Mouse (Mus musculus) retina, adult 2 months (tissue): ENCODE data around the gene Gm10681.
"Not testable (repeated sequence)": the region's sequence is repeated elsewhere in the genome, so short reads cannot be mapped to it uniquely, and the experiment has no call there.

Source experiments
- DNase-seq: peaks from one replicate; pipeline ENCODE4 v3.0.0-alpha.2; 2012; ENCODE audit warnings: low read depth, low spot score

The Gm10681 gene

DNA sequence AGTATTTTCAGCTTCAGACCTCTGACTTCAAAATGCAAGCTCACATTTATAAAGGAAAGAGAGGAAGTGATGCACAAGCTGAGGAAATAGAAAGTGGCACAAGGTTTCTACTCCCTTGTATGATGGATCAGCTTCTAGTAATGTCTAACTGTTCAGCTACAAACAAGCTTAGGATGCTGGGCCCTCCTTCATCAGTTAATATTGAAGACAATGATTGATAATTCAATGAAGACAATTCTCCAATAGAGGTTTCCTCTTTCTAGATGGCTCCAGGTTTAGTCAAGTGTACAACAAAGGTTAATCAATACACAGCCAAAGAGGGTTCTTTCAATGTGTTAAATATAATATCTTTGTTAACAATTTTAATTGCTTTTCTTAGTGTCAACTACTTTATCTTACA is at the start of gene Gm10681:
Gm10681 (minus strand) TSS at position 101 of the 400 bp plus-strand sequence.
- DNase-seq: no peak

GRCm38 (mm10) chr3:98635145-98635544 is 46.5 kb upstream of the Gm10681 start:
- DNase-seq: no peak

DNA sequence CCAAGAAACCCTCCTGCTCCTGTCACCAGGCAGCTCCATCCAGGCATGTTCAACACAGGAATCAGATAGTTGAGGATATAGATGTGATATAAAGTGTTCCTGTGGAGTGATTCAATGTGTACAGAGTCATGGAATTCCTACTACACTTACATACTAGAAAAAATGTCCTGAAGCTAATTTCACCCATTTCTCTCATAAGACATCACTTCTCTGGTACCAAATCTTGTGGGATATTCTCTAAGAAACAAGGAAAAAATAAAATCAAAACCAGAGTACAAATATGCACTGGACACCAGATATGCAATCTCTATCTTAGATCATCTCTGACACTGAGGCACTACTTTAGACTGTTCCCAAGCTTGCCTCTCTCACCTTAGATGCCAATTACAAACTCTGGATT is 41.5 kb upstream of the Gm10681 start, which contains the start of gene Hsd3b5:
Hsd3b5 (minus strand) TSS at position 101 of the 400 bp plus-strand sequence.
- DNase-seq: no peak

DNA sequence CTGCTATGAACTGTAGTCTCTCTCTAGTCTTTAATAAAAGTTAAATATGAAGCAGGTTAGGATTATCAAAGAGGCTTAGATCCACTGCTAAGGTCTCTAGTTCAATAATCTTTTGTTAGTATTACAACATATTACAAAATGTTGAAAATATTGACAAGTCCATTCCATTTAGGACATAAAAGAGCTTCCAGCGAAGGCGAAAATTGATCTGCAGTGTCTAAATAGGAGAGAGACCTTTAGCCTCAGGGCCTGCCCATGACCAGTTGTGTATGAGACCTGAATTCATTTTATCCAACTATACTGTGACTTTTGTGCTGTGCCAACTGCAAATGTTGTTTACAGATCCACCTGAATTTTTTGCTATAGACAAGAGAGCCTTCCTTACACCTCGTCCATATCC is 41.0 kb upstream of the Gm10681 start:
- no peak for DNase-seq

DNA sequence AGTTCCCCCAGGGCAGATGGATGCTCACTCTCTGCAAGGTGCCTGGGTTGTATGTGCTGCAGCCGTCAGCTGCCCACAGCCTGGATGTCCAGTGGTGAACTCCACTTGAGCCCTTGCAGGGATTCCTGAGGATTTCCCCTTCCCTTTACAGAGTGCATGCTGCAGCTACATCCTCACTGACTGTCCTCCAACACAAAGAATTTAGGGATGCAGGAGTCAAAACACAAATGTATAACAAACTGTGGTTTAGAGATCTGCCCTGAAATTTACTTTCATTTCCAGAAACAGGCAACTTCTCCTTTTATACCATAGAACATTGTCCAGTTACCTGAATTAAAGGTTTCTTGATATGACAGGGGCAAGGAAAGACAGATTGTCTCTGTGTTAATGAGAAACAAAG is 28.2 kb upstream of the Gm10681 start:
- DNase-seq: not testable (repeated sequence)

- DNase-seq: not testable (repeated sequence)
Measured at GRCm38 (mm10) chr3:98616244-98616643, 27.6 kb upstream of the Gm10681 start.

DNA sequence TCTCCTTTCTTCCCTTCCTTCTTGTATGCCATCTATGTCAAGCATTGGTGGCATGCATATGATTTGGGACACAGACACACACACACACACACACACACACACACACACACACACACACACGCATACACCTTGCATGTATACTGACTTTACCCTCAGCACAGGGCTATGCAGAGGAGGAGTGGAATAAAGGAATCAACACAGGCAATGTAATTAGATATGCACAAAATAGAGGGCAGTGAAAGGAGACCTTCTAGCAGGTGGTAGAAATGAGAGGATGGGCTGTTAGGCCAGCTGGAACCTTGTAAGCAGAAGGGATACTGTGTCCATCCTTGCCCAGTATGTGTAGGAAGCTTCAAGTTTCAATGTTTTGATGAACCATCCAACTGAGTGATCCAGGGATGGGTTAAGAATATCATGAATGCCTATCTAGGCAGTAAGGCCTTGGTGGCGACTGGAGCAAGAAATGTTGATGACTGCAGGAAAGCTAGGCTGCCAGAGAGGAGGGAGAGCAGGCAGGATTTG is 25.9 kb upstream of the Gm10681 start:
- DNase-seq: not testable (repeated sequence)

- DNase-seq: no peak
Measured at GRCm38 (mm10) chr3:98613963-98614362, 25.4 kb upstream of the Gm10681 start.

DNA sequence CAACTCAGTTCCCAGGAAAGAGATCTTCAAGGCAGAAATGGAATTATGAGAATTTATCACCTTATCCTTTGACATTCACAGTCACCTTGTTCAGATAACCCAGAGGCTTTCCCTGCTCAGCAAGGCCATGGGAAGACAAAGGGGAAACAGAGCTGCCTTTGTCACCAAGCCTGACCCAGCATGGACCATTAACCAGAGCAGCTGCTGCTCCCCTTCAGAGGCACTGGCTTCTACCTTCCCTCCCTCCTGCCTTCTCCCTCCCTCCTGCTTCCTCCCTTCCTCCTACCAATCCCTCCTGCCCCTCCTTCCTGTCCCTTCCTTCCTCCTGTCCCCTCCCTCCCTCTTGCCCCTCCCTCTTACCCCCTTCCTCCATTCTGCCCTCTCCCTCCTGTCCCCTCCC is 24.9 kb upstream of the Gm10681 start:
- DNase-seq: not testable (repeated sequence)

DNA sequence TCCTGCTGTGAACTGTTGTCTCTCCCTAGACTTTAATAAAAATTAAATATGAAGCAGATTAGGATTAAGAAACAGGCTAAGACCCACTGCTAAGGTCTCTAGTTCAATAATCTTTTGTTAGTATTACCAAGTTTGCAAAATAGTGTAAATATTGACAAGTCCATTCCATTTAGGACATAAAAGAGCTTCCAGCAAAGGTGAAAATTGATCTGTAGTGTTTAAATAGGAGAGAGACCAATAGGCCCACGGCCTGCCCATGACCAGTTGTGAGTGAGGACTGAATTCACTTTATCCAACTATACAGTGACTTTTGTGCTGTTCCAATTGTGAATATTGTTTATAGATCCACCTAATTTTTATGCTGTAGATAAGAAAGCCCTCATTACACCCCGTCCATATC is 886 bp downstream of the Gm10681 start:
- no peak for DNase-seq

GRCm38 (mm10) chr3:98582622-98583021 is 6.0 kb downstream of the Gm10681 start:
- DNase-seq: not testable (repeated sequence)

- DNase-seq: not testable (repeated sequence)
Measured at GRCm38 (mm10) chr3:98582202-98582601, 6.4 kb downstream of the Gm10681 start.

GRCm38 (mm10) chr3:98581024-98581423 is 7.6 kb downstream of the Gm10681 start:
- not testable (repeated sequence) for DNase-seq

DNA sequence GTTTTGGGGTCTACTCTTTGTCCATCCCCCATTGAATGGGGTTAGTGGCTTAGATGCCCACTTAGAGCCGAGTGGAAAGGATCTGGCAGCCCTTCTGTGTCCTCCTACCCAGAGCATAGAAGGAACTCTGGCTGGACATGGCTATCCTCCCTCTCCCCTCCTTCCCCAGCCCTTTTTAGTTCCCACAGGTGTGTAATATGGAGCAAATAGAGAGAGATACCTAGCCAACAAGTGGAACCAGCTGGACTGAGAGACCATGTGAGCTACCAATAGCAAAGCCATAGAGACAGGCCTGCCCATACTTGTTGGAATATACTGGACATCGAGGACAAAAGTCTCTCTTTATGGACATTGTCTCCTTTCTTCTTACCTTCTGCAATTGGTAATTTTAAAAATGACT is 20.9 kb downstream of the Gm10681 start:
- DNase-seq: not testable (repeated sequence)

DNA sequence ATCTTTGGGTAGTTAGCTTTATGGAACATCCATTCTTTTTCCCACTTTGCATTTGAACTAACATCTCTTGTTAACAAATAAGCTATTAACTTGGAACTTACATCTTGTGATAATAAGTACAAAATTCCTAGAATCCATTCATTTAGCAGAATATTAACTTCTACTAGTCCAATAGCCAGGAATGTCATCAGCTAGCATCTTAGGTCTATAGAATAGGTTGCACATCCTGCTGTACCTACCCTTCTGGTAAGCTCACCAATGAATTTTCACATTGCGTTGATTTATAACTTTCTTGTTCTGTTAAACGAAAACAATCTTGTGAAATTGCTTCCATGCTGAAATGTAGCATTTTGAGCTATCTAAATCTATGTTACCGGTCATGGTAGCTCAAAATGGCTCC is 23.7 kb downstream of the Gm10681 start:
- not testable (repeated sequence) for DNase-seq

DNA sequence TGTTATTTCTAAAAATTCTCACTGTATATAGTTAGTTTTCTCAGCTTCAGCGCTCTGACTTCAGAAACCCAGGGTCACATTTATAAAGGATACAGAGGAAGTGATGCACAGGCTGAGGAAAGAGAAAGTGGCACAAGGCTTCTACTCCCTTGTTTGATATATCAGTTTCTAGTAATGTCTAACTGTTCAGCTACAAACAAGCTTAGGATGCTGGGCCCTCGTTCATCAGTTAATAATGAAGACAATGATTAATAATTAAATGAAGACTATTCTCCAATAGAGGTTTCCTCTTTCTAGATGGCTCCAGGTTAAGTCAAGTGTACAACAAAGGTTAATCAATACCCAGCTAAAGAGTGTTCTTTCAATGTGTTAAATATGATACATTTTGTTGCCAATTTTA is 24.8 kb downstream of the Gm10681 start:
- not testable (repeated sequence) for DNase-seq

GRCm38 (mm10) chr3:98560711-98561110 is 27.9 kb downstream of the Gm10681 start:
- DNase-seq: not testable (repeated sequence)

DNA sequence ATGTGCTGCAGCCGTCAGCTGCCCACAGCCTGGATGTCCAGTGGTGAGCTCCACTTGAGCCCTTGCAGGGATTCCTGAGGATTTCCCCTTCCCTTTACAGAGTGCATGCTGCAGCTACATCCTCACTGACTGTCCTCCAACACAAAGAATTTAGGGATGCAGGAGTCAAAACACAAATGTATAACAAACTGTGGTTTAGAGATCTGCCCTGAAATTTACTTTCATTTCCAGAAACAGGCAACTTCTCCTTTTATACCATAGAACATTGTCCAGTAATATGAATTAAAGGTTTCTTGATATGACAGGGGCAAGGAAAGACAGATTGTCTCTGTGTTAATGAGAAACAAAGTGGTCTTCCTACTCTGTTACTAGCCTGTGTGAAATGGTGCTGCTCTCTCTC is 37.8 kb downstream of the Gm10681 start:
- not testable (repeated sequence) for DNase-seq

- DNase-seq: not testable (repeated sequence)
Measured at GRCm38 (mm10) chr3:98550215-98550614, 38.4 kb downstream of the Gm10681 start.

GRCm38 (mm10) chr3:98548495-98548894 is 40.1 kb downstream of the Gm10681 start:
- not testable (repeated sequence) for DNase-seq

- DNase-seq: not testable (repeated sequence)
Measured at GRCm38 (mm10) chr3:98547641-98548040, 41.0 kb downstream of the Gm10681 start.

DNA sequence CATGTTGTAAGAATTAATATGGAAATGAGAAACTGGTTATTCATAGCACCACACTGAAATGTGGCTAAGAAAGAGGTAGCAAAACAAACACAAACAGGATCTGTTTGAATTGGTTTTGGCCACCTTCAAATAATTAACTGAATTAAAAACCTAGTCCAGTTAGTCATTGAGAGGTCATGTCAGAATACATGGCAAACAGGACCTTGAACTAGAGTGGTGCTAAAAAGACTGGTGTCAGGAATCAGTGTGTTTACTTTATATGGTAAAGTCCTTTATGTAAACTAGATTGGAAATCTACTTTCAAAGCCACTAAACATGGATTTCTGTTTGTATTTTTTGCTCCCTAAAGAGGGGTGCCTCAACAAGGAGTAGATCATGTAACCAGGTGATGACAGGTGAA is 63.6 kb downstream of the Gm10681 start:
- DNase-seq: not testable (repeated sequence)

- not testable (repeated sequence) for DNase-seq
Measured at GRCm38 (mm10) chr3:98524552-98524951, 64.1 kb downstream of the Gm10681 start.

GRCm38 (mm10) chr3:98522779-98523178 is 65.8 kb downstream of the Gm10681 start:
- not testable (repeated sequence) for DNase-seq
